Mouse (Mus musculus): ENCODE results near the gene Chp2. TPM values are rescaled to one million over a fixed set of nuclear protein-coding genes. Genes with fewer than 3 reads are reported as not detected.

Gene Chp2
- polyA plus RNA-seq, 1 experiment from 2014 or later = 1.3 TPM

Other genes with a start within 250 kb of the Chp2 start
- gene Cog7, start 237.8 kb upstream of the Chp2 start, polyA plus RNA-seq (2015; fragmentation: Nextera tagmentation; extraction: Ambion mirVana) = 26.8 and 29.8 TPM in 2 replicates
- 51.8 and 51.9 TPM in 2 replicates for gene Gga2, start 198.3 kb upstream of the Chp2 start, polyA plus RNA-seq (2015; fragmentation: Nextera tagmentation; extraction: Ambion mirVana)
- 81.6 and 82.7 TPM in 2 replicates for gene Ubfd1, start 152.3 kb upstream of the Chp2 start, polyA plus RNA-seq (2015; fragmentation: Nextera tagmentation; extraction: Ambion mirVana)
- gene Ears2, start 152.2 kb upstream of the Chp2 start, polyA plus RNA-seq (2015; fragmentation: Nextera tagmentation; extraction: Ambion mirVana) = 9.8 and 10.7 TPM in 2 replicates
- gene Ndufab1, start 117.6 kb upstream of the Chp2 start, polyA plus RNA-seq (2015; fragmentation: Nextera tagmentation; extraction: Ambion mirVana) = 668 and 708 TPM in 2 replicates
- gene Palb2, start 86.5 kb upstream of the Chp2 start, polyA plus RNA-seq (2015; fragmentation: Nextera tagmentation; extraction: Ambion mirVana) = 5.4 and 6.1 TPM in 2 replicates
- gene Dctn5, start 86.5 kb upstream of the Chp2 start, polyA plus RNA-seq (2015; fragmentation: Nextera tagmentation; extraction: Ambion mirVana) = 154 and 157 TPM in 2 replicates
- gene Plk1, start 60.1 kb upstream of the Chp2 start, polyA plus RNA-seq (2015; fragmentation: Nextera tagmentation; extraction: Ambion mirVana) = 21.8 and 28.9 TPM in 2 replicates
- gene Ern2, start 33.3 kb upstream of the Chp2 start, polyA plus RNA-seq (2015; fragmentation: Nextera tagmentation; extraction: Ambion mirVana) = 1.1 and 1.3 TPM in 2 replicates
- gene Prkcb, start 69.3 kb downstream of the Chp2 start, polyA plus RNA-seq (2015; fragmentation: Nextera tagmentation; extraction: Ambion mirVana) = 117 and 119 TPM in 2 replicates